Mouse (Mus musculus): ENCODE results near the gene Ace.

DNA sequence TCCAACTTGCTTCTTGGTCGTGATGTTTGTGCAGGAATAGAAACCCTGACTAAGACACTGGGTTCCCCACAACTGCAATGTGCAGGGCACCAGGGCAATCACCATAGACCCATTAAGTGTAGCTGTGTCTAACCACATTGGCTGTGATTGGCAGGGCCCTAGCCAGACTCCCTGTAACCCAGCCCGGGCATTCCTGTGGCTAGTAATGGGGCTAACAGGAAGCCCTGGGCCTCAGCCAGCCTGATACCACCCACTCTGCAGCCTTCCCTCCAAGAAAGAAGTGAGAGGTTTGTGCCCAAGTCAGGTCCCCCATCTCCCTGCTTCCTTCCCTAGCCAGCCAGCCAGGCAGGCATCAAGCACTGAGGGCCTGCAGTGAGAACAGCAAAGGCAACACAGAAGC, 19.5 kb upstream of the Ace start:
- no peak for TF ChIP-seq POLR2A (IDR thresholded peaks at IDR 0.05; ENCODE audit: insufficient read length, low read depth)
- no peak for TF ChIP-seq MAX (IDR thresholded peaks at IDR 0.05; ENCODE audit: low read depth)
- no peak for TF ChIP-seq USF1 (IDR thresholded peaks at IDR 0.05; ENCODE audit: low read depth)
- no peak for TF ChIP-seq SRF (IDR thresholded peaks at IDR 0.05; ENCODE audit: control insufficient read depth, insufficient read length, low read depth)
- TF ChIP-seq TCF12 (IDR thresholded peaks at IDR 0.05; ENCODE audit: insufficient read depth, poor library complexity, severe bottlenecking): no peak
- TF ChIP-seq TCF3 (IDR thresholded peaks at IDR 0.05; ENCODE audit: insufficient read length, low read depth): no peak
- no peak for TF ChIP-seq REST (IDR thresholded peaks at IDR 0.05; ENCODE audit: insufficient read depth, insufficient read length)
- TF ChIP-seq E2F4 (IDR thresholded peaks at IDR 0.05; ENCODE audit: insufficient read depth): no peak
- no peak for TF ChIP-seq POLR2AphosphoS2 (IDR thresholded peaks at IDR 0.05; ENCODE audit: insufficient read length, low read depth)
- no peak for TF ChIP-seq CEBPB (IDR thresholded peaks at IDR 0.05; ENCODE audit: insufficient read depth, poor library complexity, severe bottlenecking)
- TF ChIP-seq MYOD1 (IDR thresholded peaks at IDR 0.05; ENCODE audit: control insufficient read depth in 1 of 3, insufficient read length in 2 of 3, low read depth in 2 of 3): peak in 1 of 3 experiments; percentile 39
- no peak for TF ChIP-seq MYOG (IDR thresholded peaks at IDR 0.05; ENCODE audit: control insufficient read depth in 1 of 3, insufficient read depth in 1 of 3, insufficient read length in 2 of 3, low read depth in 2 of 3)
